Mouse (Mus musculus): ENCODE results near the gene Kng1. TPM values are rescaled to one million over a fixed set of nuclear protein-coding genes. Genes with fewer than 3 reads are reported as not detected.
A peak's percentile ranks its signal among the peaks of the same experiment; 100 is the strongest.

Kng1 gene
- polyA plus RNA-seq, 1 experiment from 2014 or later: 0.47 TPM

DNA sequence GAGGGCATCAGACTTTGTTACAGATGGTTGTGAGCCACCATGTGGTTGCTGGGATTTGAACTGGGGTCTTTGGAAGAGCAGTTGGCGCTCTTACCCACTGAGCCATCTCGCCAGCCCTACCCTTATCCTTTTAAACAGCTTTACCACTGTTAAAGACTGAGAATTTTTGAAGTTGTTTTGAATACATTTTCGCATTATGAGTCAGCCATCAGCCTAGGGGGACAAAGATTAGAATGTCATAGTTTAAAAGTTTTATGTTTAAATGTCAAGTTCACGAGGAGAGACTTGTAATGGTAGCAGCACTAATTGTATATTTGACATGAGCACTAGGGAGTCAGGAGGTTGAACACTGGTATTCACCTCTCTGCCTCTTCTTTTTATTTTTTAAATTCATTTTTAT is 65.4 kb downstream of the Kng1 start:
- no peak for TF ChIP-seq CTCF (IDR thresholded peaks at IDR 0.05)
- TF ChIP-seq EP300 (IDR thresholded peaks at IDR 0.05): no peak
- 90% methylated on average over 4 of the region's 4 CpGs for WGBS
- Histone ChIP-seq H3K4me1 (ENCODE audit: insufficient read depth, low read depth, low read length) (no peaks in the 10 kb centered on the region), H3K27ac (ENCODE audit: low read length) (no peak overlapping the region), H3K27me3 (replicated peaks; ENCODE audit: insufficient read depth, low read length) (no peaks in the 10 kb centered on the region), H3K9me3 (ENCODE audit: low read length) (no peaks in the 10 kb centered on the region), H3K9ac (replicated peaks; ENCODE audit: low read depth) (no peak overlapping the region), H3K36me3 (ENCODE audit: insufficient read depth, low read length) (no peaks in the 10 kb centered on the region), H3K4me2 (replicated peaks; ENCODE audit: low read depth, low read length) (no peak overlapping the region), H3K4me3 (ENCODE audit: low read depth, low read length) (no peak overlapping the region)
- DNase-seq (ENCODE audit: low spot score) (no peak), ATAC-seq (no peak)

DNA sequence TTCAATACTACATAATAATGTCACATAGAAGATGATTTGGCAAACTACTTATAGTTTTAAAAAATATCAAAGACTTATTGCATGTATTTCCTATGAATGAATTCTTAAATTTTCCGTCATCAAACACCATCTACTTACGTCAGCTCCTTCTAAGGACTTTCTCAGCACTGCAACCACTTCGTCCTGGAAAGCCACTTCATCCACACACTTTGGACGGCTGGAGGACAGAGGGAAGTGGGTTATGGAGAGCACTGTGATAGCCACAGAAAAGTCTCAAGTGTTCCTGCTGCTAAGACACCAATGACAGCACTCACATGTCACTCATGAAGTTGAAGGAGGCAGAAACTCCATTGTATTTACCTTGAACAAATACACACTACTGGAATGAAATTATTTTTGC is 66.7 kb downstream of the Kng1 start:
- ATAC-seq (peak; percentile 43), DNase-seq (ENCODE audit: low spot score) (peak; percentile 68)
- H3K4me2 ChIP-seq (replicated peaks; ENCODE audit: low read depth, low read length): no peak overlapping the region
- no peak overlapping the region for H3K9ac ChIP-seq (replicated peaks; ENCODE audit: low read depth)
- H3K4me1 ChIP-seq (ENCODE audit: insufficient read depth, low read depth, low read length): no peaks in the 10 kb centered on the region; the same call in 1 of the 2 replicates
- WGBS: 59% methylated on average over 4 of the region's 4 CpGs
- H3K27me3 ChIP-seq (replicated peaks; ENCODE audit: insufficient read depth, low read length): no peaks in the 10 kb centered on the region
- no peaks in the 10 kb centered on the region for H3K36me3 ChIP-seq (ENCODE audit: insufficient read depth, low read length)
- no peaks in the 10 kb centered on the region for H3K9me3 ChIP-seq (ENCODE audit: low read length)
- TF ChIP-seq CTCF (IDR thresholded peaks at IDR 0.05) (no peak), EP300 (IDR thresholded peaks at IDR 0.05) (peak; percentile 72)
- H3K27ac ChIP-seq (ENCODE audit: low read length): no peak overlapping the region
- H3K4me3 ChIP-seq (ENCODE audit: low read depth, low read length): no peak overlapping the region

DNA sequence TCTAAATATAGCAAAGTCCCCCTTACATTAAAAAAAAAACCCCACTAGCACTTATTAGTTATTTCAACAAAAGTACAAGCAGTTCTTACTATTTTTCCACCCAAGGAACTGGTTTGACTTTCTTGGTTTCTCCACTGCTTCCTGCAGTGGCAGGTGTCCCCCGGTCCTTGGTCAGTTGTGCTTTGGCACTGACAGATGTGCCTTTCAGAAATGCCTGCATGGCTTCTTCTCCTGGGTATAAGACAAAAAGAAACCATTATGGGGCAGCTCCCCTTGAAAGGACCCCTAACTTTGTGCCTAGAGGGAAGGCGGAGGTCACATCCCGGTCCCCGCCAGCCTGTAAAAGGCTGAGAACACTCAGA is 69.6 kb downstream of the Kng1 start:
- H3K27ac ChIP-seq (ENCODE audit: low read length): peak overlapping the region; percentile 99; the same call in 1 of the 2 replicates
- DNase-seq (ENCODE audit: low spot score): no peak
- peak overlapping the region; percentile 70 for H3K4me3 ChIP-seq (ENCODE audit: low read depth, low read length)
- TF ChIP-seq CTCF (IDR thresholded peaks at IDR 0.05): no peak
- TF ChIP-seq EP300 (IDR thresholded peaks at IDR 0.05): no peak; the same call in 1 of the 2 replicates
- under 1% methylated on average over 4 of the region's 4 CpGs for WGBS
- H3K36me3 ChIP-seq (ENCODE audit: insufficient read depth, low read length): no peaks in the 10 kb centered on the region
- no peak for ATAC-seq
- H3K27me3 ChIP-seq (replicated peaks; ENCODE audit: insufficient read depth, low read length): no peaks in the 10 kb centered on the region
- no peaks in the 10 kb centered on the region; the same call in 1 of the 2 replicates for H3K4me1 ChIP-seq (ENCODE audit: insufficient read depth, low read depth, low read length)
- H3K9me3 ChIP-seq (ENCODE audit: low read length): no peaks in the 10 kb centered on the region
- H3K4me2 ChIP-seq (replicated peaks; ENCODE audit: low read depth, low read length): peak overlapping the region; percentile 68
- H3K9ac ChIP-seq (replicated peaks; ENCODE audit: low read depth): peak overlapping the region; percentile 79

DNA sequence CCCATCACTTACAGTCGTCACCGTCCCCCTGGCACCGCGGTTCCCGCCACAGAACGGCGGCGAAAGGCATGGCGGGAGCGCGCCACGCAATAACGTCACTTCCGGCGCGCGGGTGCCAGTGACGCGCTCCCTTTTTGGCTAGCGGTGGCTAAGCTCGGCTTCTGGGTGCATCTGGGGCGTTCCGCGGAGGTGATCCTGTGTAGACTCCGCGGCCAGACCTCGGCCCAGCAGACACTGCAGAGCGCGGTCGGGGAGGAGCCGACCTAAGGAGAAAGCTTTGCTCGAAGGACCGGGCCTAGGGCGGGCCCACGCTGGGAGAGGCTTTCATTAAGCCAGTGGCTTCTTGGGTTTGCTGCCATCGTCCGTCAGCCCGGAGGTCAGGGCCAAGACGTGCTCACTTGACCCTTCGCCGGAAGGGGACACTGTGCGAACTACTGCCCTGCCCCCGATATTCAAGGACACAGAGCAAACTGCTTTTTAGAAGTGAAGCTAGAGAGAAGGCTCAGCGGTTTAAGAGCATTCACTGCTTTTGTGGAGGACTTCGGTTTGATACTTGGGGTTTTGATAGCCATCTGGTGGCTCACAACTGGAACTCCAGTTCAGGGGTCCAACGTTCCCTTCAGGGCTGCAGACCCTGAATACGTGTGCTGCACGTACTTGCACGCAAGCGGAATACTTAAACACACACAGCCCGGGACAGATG is 70.2 kb downstream of the Kng1 start, which contains the start of gene Rfc4:
TSS of gene Rfc4 (minus strand) at position 65 of the 703 bp plus-strand sequence.
- under 1% methylated on average over 51 of the region's 51 CpGs for WGBS
- Histone ChIP-seq H3K27ac (ENCODE audit: low read length) (peak within 1 kb of the TSS; percentile 99), H3K9me3 (ENCODE audit: low read length) (no peaks in the 10 kb centered on the region), H3K27me3 (replicated peaks; ENCODE audit: insufficient read depth, low read length) (no peaks in the 10 kb centered on the region), H3K4me1 (ENCODE audit: insufficient read depth, low read depth, low read length) (no peaks in the 10 kb centered on the region; the same call in 1 of the 2 replicates), H3K36me3 (ENCODE audit: insufficient read depth, low read length) (no peaks in the 10 kb centered on the region), H3K4me3 (ENCODE audit: low read depth, low read length) (peak within 1 kb of the TSS; percentile 70), H3K4me2 (replicated peaks; ENCODE audit: low read depth, low read length) (peak within 1 kb of the TSS; percentile 68), H3K9ac (replicated peaks; ENCODE audit: low read depth) (peak within 1 kb of the TSS; percentile 79)
- ATAC-seq (peak; percentile 94), DNase-seq (ENCODE audit: low spot score) (peak; percentile 94)
- TF ChIP-seq CTCF (IDR thresholded peaks at IDR 0.05) (no peak; the same call in none of the 2 replicates), EP300 (IDR thresholded peaks at IDR 0.05) (peak; percentile 3; the same call in 1 of the 2 replicates)

DNA sequence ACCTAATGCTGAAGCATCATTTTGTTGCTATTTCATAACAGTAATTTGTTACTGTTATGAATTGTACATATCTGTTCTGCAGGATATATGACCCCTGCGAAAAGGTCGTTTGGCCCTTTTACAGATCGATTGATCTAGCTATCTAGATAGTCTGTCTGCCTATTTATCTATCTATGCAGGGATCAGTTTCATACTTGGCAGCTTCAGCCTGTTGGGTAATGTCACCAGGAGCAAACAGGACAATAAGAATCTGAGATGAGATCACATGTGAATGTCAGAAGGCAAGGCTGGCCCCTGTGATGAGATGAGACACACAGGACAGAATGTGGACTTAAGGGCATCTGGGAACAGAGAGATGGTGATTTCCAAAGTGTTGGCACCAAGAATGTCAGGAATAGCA is 72.6 kb downstream of the Kng1 start:
- WGBS: 92% methylated on average over 3 of the region's 3 CpGs
- H3K4me2 ChIP-seq (replicated peaks; ENCODE audit: low read depth, low read length): no peak overlapping the region
- no peak overlapping the region for H3K4me3 ChIP-seq (ENCODE audit: low read depth, low read length)

More for the DNA sequence above, 72.6 kb downstream of the Kng1 start:
- Histone ChIP-seq H3K27ac (ENCODE audit: low read length) (no peak overlapping the region), H3K4me1 (ENCODE audit: insufficient read depth, low read depth, low read length) (no peaks in the 10 kb centered on the region; the same call in 1 of the 2 replicates), H3K9me3 (ENCODE audit: low read length) (no peaks in the 10 kb centered on the region), H3K9ac (replicated peaks; ENCODE audit: low read depth) (no peak overlapping the region), H3K27me3 (replicated peaks; ENCODE audit: insufficient read depth, low read length) (no peaks in the 10 kb centered on the region), H3K36me3 (ENCODE audit: insufficient read depth, low read length) (no peaks in the 10 kb centered on the region)
- no peak for DNase-seq (ENCODE audit: low spot score)
- TF ChIP-seq EP300 (IDR thresholded peaks at IDR 0.05) (no peak), CTCF (IDR thresholded peaks at IDR 0.05) (no peak)
- ATAC-seq: no peak

Small RNAs within 50 kb of the gene (microRNA-seq; reads per million reads assigned to microRNA genes)
- gene Gm49346: not detected

Other genes starting within 250 kb of the Kng1 start
- 0.15 TPM in 1 of 2 replicates, not detected in the other for gene Crygs, start 246.3 kb upstream of the Kng1 start, polyA plus RNA-seq (2015; fragmentation: Nextera tagmentation; extraction: Ambion mirVana)
- 15.3 and 16.0 TPM in 2 replicates for gene Tbccd1, start 200.2 kb upstream of the Kng1 start, polyA plus RNA-seq (2015; fragmentation: Nextera tagmentation; extraction: Ambion mirVana)
- 82.8 and 86.9 TPM in 2 replicates for gene Dnajb11, start 200.0 kb upstream of the Kng1 start, polyA plus RNA-seq (2015; fragmentation: Nextera tagmentation; extraction: Ambion mirVana)
- 1.6 and 3.0 TPM in 2 replicates for gene Ahsg, start 166.6 kb upstream of the Kng1 start, polyA plus RNA-seq (2015; fragmentation: Nextera tagmentation; extraction: Ambion mirVana)
- 0.30 and 0.35 TPM in 2 replicates for gene Fetub, start 139.5 kb upstream of the Kng1 start, polyA plus RNA-seq (2015; fragmentation: Nextera tagmentation; extraction: Ambion mirVana)
- 0.06 and 0.07 TPM in 2 replicates for gene Hrg, start 106.8 kb upstream of the Kng1 start, polyA plus RNA-seq (2015; fragmentation: Nextera tagmentation; extraction: Ambion mirVana)
- 0.42 and 1.0 TPM in 2 replicates for gene Kng2, start 28.4 kb upstream of the Kng1 start, polyA plus RNA-seq (2015; fragmentation: Nextera tagmentation; extraction: Ambion mirVana)
- gene Eif4a2, start 49.6 kb downstream of the Kng1 start, polyA plus RNA-seq (2015; fragmentation: Nextera tagmentation; extraction: Ambion mirVana): 144 and 177 TPM in 2 replicates
- 19.0 and 21.4 TPM in 2 replicates for gene Rfc4, start 69.9 kb downstream of the Kng1 start, polyA plus RNA-seq (2015; fragmentation: Nextera tagmentation; extraction: Ambion mirVana)
- gene Adipoq, start 88.7 kb downstream of the Kng1 start, polyA plus RNA-seq (2015; fragmentation: Nextera tagmentation; extraction: Ambion mirVana): not detected in 2 replicates
- gene St6gal1, start 166.9 kb downstream of the Kng1 start, polyA plus RNA-seq (2015; fragmentation: Nextera tagmentation; extraction: Ambion mirVana): 42.2 and 46.4 TPM in 2 replicates